Mouse (Mus musculus) urinary bladder, postnatal 10 days (tissue): ENCODE measurements around the gene Zranb3.
A peak's percentile ranks its signal among the peaks of the same experiment; 100 is the strongest.
"Not testable (repeated sequence)": the region's sequence is repeated elsewhere in the genome, so short reads cannot be mapped to it uniquely, and the experiment has no call there.

Source experiments
- DNase-seq: peaks from one replicate; pipeline ENCODE4 v3.0.0; 2022; ENCODE audit warnings: low spot score

Gene Zranb3

GRCm38 (mm10) chr1:128102641-128103461 is at the start of gene Zranb3, which contains the start of gene R3hdm1:
Zranb3 (minus strand) TSS chr1:128103047.
R3hdm1 (plus strand) TSS chr1:128103301.
- DNase-seq = peak; percentile 79

- no peak for DNase-seq
Observed at GRCm38 (mm10) chr1:128141737-128142136, 38.9 kb upstream of the Zranb3 start.

- no peak for DNase-seq
Observed at GRCm38 (mm10) chr1:128141039-128141438, 38.2 kb upstream of the Zranb3 start.

GRCm38 (mm10) chr1:128136222-128136621 is 33.4 kb upstream of the Zranb3 start:
- DNase-seq = not testable (repeated sequence)

- DNase-seq = no peak
Observed at GRCm38 (mm10) chr1:128120913-128121627, 18.2 kb upstream of the Zranb3 start.

- no peak for DNase-seq
Observed at GRCm38 (mm10) chr1:128103520-128104088, 757 bp upstream of the Zranb3 start.

- DNase-seq = no peak
Observed at GRCm38 (mm10) chr1:128102251-128102640, 601 bp downstream of the Zranb3 start.

- DNase-seq = no peak
Observed at GRCm38 (mm10) chr1:128098309-128098708, 4.5 kb downstream of the Zranb3 start.

- no peak for DNase-seq
Observed at GRCm38 (mm10) chr1:128094686-128095085, 8.2 kb downstream of the Zranb3 start.

- no peak for DNase-seq
Observed at GRCm38 (mm10) chr1:128082800-128083199, 20.0 kb downstream of the Zranb3 start.

- no peak for DNase-seq
Observed at GRCm38 (mm10) chr1:128081873-128082272, 21.0 kb downstream of the Zranb3 start.

GRCm38 (mm10) chr1:128080936-128081696 is 21.7 kb downstream of the Zranb3 start:
- DNase-seq = no peak

GRCm38 (mm10) chr1:128078646-128079045 is 24.2 kb downstream of the Zranb3 start:
- no peak for DNase-seq

GRCm38 (mm10) chr1:128077788-128078187 is 25.1 kb downstream of the Zranb3 start:
- no peak for DNase-seq

GRCm38 (mm10) chr1:128076791-128077479 is 25.9 kb downstream of the Zranb3 start:
- DNase-seq = no peak

GRCm38 (mm10) chr1:128073051-128073450 is 29.8 kb downstream of the Zranb3 start:
- no peak for DNase-seq

- DNase-seq = no peak
Observed at GRCm38 (mm10) chr1:128070003-128070402, 32.8 kb downstream of the Zranb3 start.

GRCm38 (mm10) chr1:128068945-128069397 is 33.9 kb downstream of the Zranb3 start:
- DNase-seq = no peak

- no peak for DNase-seq
Observed at GRCm38 (mm10) chr1:128064716-128065115, 38.1 kb downstream of the Zranb3 start.

- no peak for DNase-seq
Observed at GRCm38 (mm10) chr1:128062167-128062566, 40.7 kb downstream of the Zranb3 start.

GRCm38 (mm10) chr1:128061401-128061800 is 41.4 kb downstream of the Zranb3 start:
- DNase-seq = no peak
